Comparison of ENCODE assay signal across 18 mouse cellular contexts in the genomic region with DNA sequence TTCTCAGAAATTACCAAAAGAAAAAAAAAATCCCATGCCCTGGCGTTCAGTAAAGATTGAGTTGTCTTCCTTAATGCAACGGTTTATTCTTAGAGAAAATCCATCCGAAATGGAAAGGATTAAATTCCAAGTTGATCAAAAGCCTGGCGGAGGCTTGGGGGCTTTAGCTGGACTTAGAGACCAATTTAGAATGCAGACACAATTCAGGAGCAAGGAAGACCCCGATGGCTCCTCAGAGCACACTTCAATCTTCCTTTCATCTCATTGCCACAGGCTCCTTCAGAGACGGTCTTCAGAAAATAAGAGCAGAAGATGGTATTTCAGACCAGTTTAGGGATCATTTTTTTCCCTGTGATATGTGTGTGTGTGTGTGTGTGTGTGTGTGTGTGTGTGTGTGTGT.
"Had no signal": no experiment of that assay in that cellular context is flagged by ENCODE, and none has a peak within 500 bp of the region (broad histone marks: within the 10 kb centered on the region; RNA-seq: fewer than 3 reads in every experiment).

No protein-coding gene starts in this region.

- ATAC-seq: hindbrain, postnatal 0 days; intestine, embryonic 16.5 days; liver, embryonic 12.5 days had no signal

- H3K27ac ChIP-seq: heart, embryonic 10.5 days; hindbrain, embryonic 10.5 days; hindbrain, embryonic 12.5 days; hindbrain, embryonic 15.5 days; hindbrain, postnatal 0 days; kidney, postnatal 0 days; limb, embryonic 13.5 days; limb, embryonic 15.5 days; liver, embryonic 12.5 days; liver, embryonic 14.5 days had no signal

- H3K9ac ChIP-seq: heart, embryonic 13.5 days; heart, embryonic 15.5 days; hindbrain, embryonic 12.5 days; hindbrain, embryonic 15.5 days; kidney, embryonic 15.5 days; limb, embryonic 13.5 days; limb, embryonic 15.5 days; liver, embryonic 12.5 days; liver, embryonic 14.5 days had no signal

- H3K9me3 ChIP-seq: heart, embryonic 10.5 days; heart, embryonic 13.5 days; heart, embryonic 15.5 days; hindbrain, embryonic 10.5 days; hindbrain, embryonic 12.5 days; hindbrain, embryonic 15.5 days; kidney, embryonic 15.5 days; limb, embryonic 13.5 days; limb, embryonic 15.5 days; liver, embryonic 12.5 days had no signal

- H3K4me2 ChIP-seq: heart, embryonic 13.5 days; heart, embryonic 15.5 days; hindbrain, embryonic 12.5 days; hindbrain, embryonic 15.5 days; kidney, embryonic 15.5 days; limb, embryonic 13.5 days; limb, embryonic 15.5 days; liver, embryonic 12.5 days had no signal

- H3K27me3 ChIP-seq: heart, embryonic 13.5 days; heart, embryonic 15.5 days; hindbrain, embryonic 12.5 days; hindbrain, embryonic 15.5 days; kidney, embryonic 15.5 days; limb, embryonic 13.5 days; limb, embryonic 15.5 days; liver, embryonic 12.5 days had no signal

- H3K4me1 ChIP-seq: hindbrain, embryonic 15.5 days; kidney, embryonic 15.5 days; limb, embryonic 13.5 days; limb, embryonic 15.5 days; liver, embryonic 12.5 days had no signal

- H3K4me3 ChIP-seq: heart, embryonic 10.5 days; heart, embryonic 13.5 days; heart, embryonic 15.5 days; hindbrain, embryonic 10.5 days; hindbrain, embryonic 12.5 days; hindbrain, embryonic 15.5 days; kidney, embryonic 15.5 days; limb, embryonic 13.5 days; limb, embryonic 15.5 days; liver, embryonic 12.5 days had no signal

- H3K36me3 ChIP-seq: heart, embryonic 10.5 days; heart, embryonic 13.5 days; heart, embryonic 15.5 days; hindbrain, embryonic 10.5 days; hindbrain, embryonic 12.5 days; hindbrain, embryonic 15.5 days; kidney, embryonic 15.5 days; limb, embryonic 13.5 days; limb, embryonic 15.5 days; liver, embryonic 12.5 days had no signal

- DNase-seq: gastrocnemius, postnatal 25 days; heart, postnatal 36 days; layer of hippocampus, adult 9-11 months; layer of hippocampus, postnatal 36 days had no signal
